In the genomic region with DNA sequence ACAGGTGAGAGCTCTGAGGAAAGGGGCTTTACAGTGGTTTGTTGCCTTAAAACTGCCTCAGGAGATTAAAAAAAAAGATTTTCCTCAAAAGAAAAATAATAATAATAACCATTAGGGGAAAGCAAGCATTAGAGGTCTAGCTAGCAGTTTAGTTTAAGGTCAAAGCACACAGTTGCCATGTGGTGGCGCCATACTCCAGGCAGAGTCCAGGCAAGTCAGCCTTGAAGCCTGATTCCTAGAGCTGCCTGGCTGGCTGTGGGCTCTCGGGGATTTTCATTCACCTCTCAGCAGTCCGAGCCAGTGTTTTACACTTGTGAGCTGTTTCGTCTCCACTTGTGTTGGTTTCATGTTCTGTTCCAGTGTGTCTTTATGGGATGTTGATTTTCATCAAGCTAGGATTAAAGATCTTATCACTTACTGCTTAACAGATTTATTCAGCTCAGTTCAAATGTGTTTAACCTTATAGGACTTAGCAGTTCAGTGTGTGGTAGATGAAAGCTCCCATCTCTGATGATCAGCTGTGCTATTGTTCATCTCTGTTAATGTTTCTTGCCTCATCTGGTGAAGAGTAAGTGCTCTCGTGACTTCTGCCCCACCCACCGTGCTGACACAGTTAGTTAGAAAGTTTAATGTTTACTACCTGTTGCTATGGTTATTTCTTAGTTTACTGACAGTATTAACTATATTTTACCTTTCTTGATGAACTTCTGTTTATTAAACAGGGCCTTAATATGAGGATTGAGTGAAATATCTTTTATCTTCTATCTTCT, we compare ENCODE assay signal across 10 mouse cellular contexts. TPM values are rescaled to one million over a fixed set of nuclear protein-coding genes. Genes with fewer than 3 reads are reported as not detected.
DNase-seq lines count a peak whose midpoint lies in the region; ATAC-seq and TF ChIP-seq lines count a peak whose summit lies in the region.
"Had no signal": no experiment of that assay in that cellular context is flagged by ENCODE, and none has a peak within 500 bp of the region (broad histone marks: within the 10 kb centered on the region; RNA-seq: fewer than 3 reads in every experiment).

No protein-coding gene starts in this region.

- no peak overlapping the region for H3K9ac ChIP-seq in neural tube, embryonic 11.5 days (ENCODE audit: low read length)
- H3K9ac ChIP-seq in neural tube, embryonic 15.5 days (replicated peaks): no peak overlapping the region
- H3K9ac ChIP-seq in kidney, postnatal 0 days (ENCODE audit: low read depth, low read length): no peak overlapping the region
- H3K9ac ChIP-seq in lung, postnatal 0 days (replicated peaks; ENCODE audit: low read depth): no peak overlapping the region
- H3K9ac ChIP-seq: heart, embryonic 13.5 days; stomach, embryonic 15.5 days had no signal

- no peak overlapping the region for H3K4me3 ChIP-seq in neural tube, embryonic 11.5 days (ENCODE audit: low read depth, low read length)
- no peak overlapping the region for H3K4me3 ChIP-seq in neural tube, embryonic 15.5 days (replicated peaks)
- H3K4me3 ChIP-seq in bone marrow macrophage, adult 2 months (ENCODE audit: insufficient read depth, low read length): no peak overlapping the region
- no peak overlapping the region for H3K4me3 ChIP-seq in kidney, postnatal 0 days (replicated peaks; ENCODE audit: low read depth, low read length)
- no peak overlapping the region for H3K4me3 ChIP-seq in lung, postnatal 0 days (ENCODE audit: low read depth, low read length)
- H3K4me3 ChIP-seq: heart, embryonic 13.5 days; stomach, embryonic 15.5 days had no signal

- 65% methylated on average over 6 of the region's 6 CpGs for WGBS in neural tube, embryonic 11.5 days
- 62% methylated on average over 6 of the region's 6 CpGs for WGBS in neural tube, embryonic 15.5 days
- WGBS in kidney, postnatal 0 days: 49% methylated on average over 6 of the region's 6 CpGs
- WGBS in lung, postnatal 0 days: 62% methylated on average over 6 of the region's 6 CpGs

- no peaks in the 10 kb centered on the region for H3K4me1 ChIP-seq in neural tube, embryonic 11.5 days (ENCODE audit: control insufficient read depth, insufficient read depth, low read length)
- no peaks in the 10 kb centered on the region for H3K4me1 ChIP-seq in neural tube, embryonic 15.5 days
- H3K4me1 ChIP-seq in bone marrow macrophage, adult 2 months (ENCODE audit: control insufficient read depth, insufficient read depth, low read length): no peaks in the 10 kb centered on the region
- no peaks in the 10 kb centered on the region for H3K4me1 ChIP-seq in kidney, postnatal 0 days (replicated peaks; ENCODE audit: insufficient read depth, low read length)
- H3K4me1 ChIP-seq in lung, postnatal 0 days (ENCODE audit: insufficient read depth, low read depth, low read length): no peaks in the 10 kb centered on the region
- H3K4me1 ChIP-seq: stomach, embryonic 15.5 days had no signal

- H3K9me3 ChIP-seq in neural tube, embryonic 11.5 days (ENCODE audit: control insufficient read depth, low read length): no peaks in the 10 kb centered on the region
- no peaks in the 10 kb centered on the region for H3K9me3 ChIP-seq in neural tube, embryonic 15.5 days (replicated peaks)
- H3K9me3 ChIP-seq in kidney, postnatal 0 days (replicated peaks; ENCODE audit: low read length): no peaks in the 10 kb centered on the region
- no peaks in the 10 kb centered on the region for H3K9me3 ChIP-seq in lung, postnatal 0 days (ENCODE audit: low read length)
- H3K9me3 ChIP-seq: heart, embryonic 13.5 days; stomach, embryonic 15.5 days had no signal

- no peak for ATAC-seq in neural tube, embryonic 11.5 days (ENCODE audit: insufficient read depth, low FRiP score, low TSS enrichment)
- no peak for ATAC-seq in neural tube, embryonic 15.5 days (ENCODE audit: low FRiP score)
- ATAC-seq in frontal cortex, adult (ENCODE audit: low TSS enrichment): peak; percentile 52; the same call in 1 of the 2 replicates
- peak; percentile 72 for ATAC-seq in kidney, postnatal 0 days (replicated peaks; ENCODE audit: low FRiP score, low read depth)
- ATAC-seq in lung, postnatal 0 days: peak; percentile 47; the same call in 1 of the 2 replicates

- no peak overlapping the region for H3K27ac ChIP-seq in neural tube, embryonic 11.5 days (ENCODE audit: low read depth, low read length)
- no peak overlapping the region for H3K27ac ChIP-seq in neural tube, embryonic 15.5 days (replicated peaks)
- no peak overlapping the region for H3K27ac ChIP-seq in bone marrow macrophage, adult 2 months (ENCODE audit: insufficient read depth, low read depth, low read length)
- no peak overlapping the region for H3K27ac ChIP-seq in kidney, postnatal 0 days
- H3K27ac ChIP-seq in lung, postnatal 0 days (ENCODE audit: low read length): no peak overlapping the region
- H3K27ac ChIP-seq: heart, embryonic 13.5 days; stomach, embryonic 15.5 days had no signal

- peak; percentile 62 for TF ChIP-seq CTCF in bone marrow macrophage, adult 2 months (IDR thresholded peaks at IDR 0.05; ENCODE audit: low read depth, low read length)
- peak; percentile 77 for TF ChIP-seq CTCF in kidney, postnatal 0 days (IDR thresholded peaks at IDR 0.05; ENCODE audit: low read depth)
- TF ChIP-seq CTCF in lung, postnatal 0 days (IDR thresholded peaks at IDR 0.05): peak; percentile 83

- TF ChIP-seq POLR2A in bone marrow macrophage, adult 2 months (IDR thresholded peaks at IDR 0.05; ENCODE audit: borderline replicate concordance, low read depth, low read length): no peak

- H3K4me2 ChIP-seq in neural tube, embryonic 11.5 days (ENCODE audit: low read depth): no peak overlapping the region
- H3K4me2 ChIP-seq in neural tube, embryonic 15.5 days: no peak overlapping the region
- H3K4me2 ChIP-seq in kidney, postnatal 0 days (ENCODE audit: low read length): no peak overlapping the region
- no peak overlapping the region for H3K4me2 ChIP-seq in lung, postnatal 0 days (replicated peaks; ENCODE audit: low read depth, low read length)
- H3K4me2 ChIP-seq: heart, embryonic 13.5 days; stomach, embryonic 15.5 days had no signal

- DNase-seq in neural tube, embryonic 11.5 days (ENCODE audit: low spot score): peak; percentile 62
- DNase-seq in kidney, postnatal 0 days (ENCODE audit: low spot score): peak; percentile 81
- DNase-seq in lung, postnatal 0 days (ENCODE audit: low spot score): peak; percentile 77
- peak; percentile 66 for DNase-seq in right cerebral cortex, postnatal 4 days
- no peak for DNase-seq in Muller cell, postnatal 12 days (ENCODE audit: inconsistent ontology term)

- no peak for TF ChIP-seq EP300 in lung, postnatal 0 days (IDR thresholded peaks at IDR 0.05)

- H3K27me3 ChIP-seq in neural tube, embryonic 11.5 days (ENCODE audit: control insufficient read depth, insufficient read depth, low read length): no peaks in the 10 kb centered on the region
- no peaks in the 10 kb centered on the region for H3K27me3 ChIP-seq in neural tube, embryonic 15.5 days (replicated peaks)
- H3K27me3 ChIP-seq in kidney, postnatal 0 days (ENCODE audit: insufficient read depth, low read length): no peaks in the 10 kb centered on the region
- H3K27me3 ChIP-seq in lung, postnatal 0 days (replicated peaks; ENCODE audit: insufficient read depth, low read length): no peaks in the 10 kb centered on the region
- H3K27me3 ChIP-seq: heart, embryonic 13.5 days; stomach, embryonic 15.5 days had no signal

- H3K36me3 ChIP-seq in neural tube, embryonic 11.5 days (ENCODE audit: control insufficient read depth, insufficient read depth, low read length): peaks cover 7% of the 10 kb centered on the region
- peaks cover 88% of the 10 kb centered on the region for H3K36me3 ChIP-seq in neural tube, embryonic 15.5 days
- H3K36me3 ChIP-seq in kidney, postnatal 0 days (ENCODE audit: insufficient read depth, low read length): peaks cover 65% of the 10 kb centered on the region
- H3K36me3 ChIP-seq in lung, postnatal 0 days (ENCODE audit: insufficient read depth, low read length): peaks cover 37% of the 10 kb centered on the region; the same call in 1 of the 2 replicates

RNA-seq across cellular contexts. Expression of gene Ctr9, which starts 21.1 kb away (rescaled TPM):
- 90.6 and 99.7 TPM in 2 replicates for polyA plus RNA-seq in neural tube, embryonic 11.5 days (2014; fragmentation: Nextera tagmentation; extraction: Ambion mirVana)
- polyA plus RNA-seq in neural tube, embryonic 15.5 days (2015; fragmentation: Nextera tagmentation; extraction: Ambion mirVana): 68.3 and 71.5 TPM in 2 replicates
- polyA plus RNA-seq in bone marrow macrophage, adult 2 months (2012; ENCODE audit: insufficient read depth, insufficient read length, missing spikeins): 24.0 and 28.8 TPM in 2 replicates
- polyA plus RNA-seq in kidney, postnatal 0 days (2015; fragmentation: Nextera tagmentation; extraction: Ambion mirVana): 50.5 and 54.9 TPM in 2 replicates
- 33.8 and 42.0 TPM in 2 replicates for polyA plus RNA-seq in lung, postnatal 0 days (2015; fragmentation: Nextera tagmentation; extraction: Ambion mirVana)

RNA-seq across cellular contexts. Expression of gene Eif4g2, which starts 33.0 kb away (rescaled TPM):
- polyA plus RNA-seq in neural tube, embryonic 11.5 days (2014; fragmentation: Nextera tagmentation; extraction: Ambion mirVana): 2,074 and 2,084 TPM in 2 replicates
- polyA plus RNA-seq in neural tube, embryonic 15.5 days (2015; fragmentation: Nextera tagmentation; extraction: Ambion mirVana): 876 and 927 TPM in 2 replicates
- 343 and 428 TPM in 2 replicates for polyA plus RNA-seq in bone marrow macrophage, adult 2 months (2012; ENCODE audit: insufficient read depth, insufficient read length, missing spikeins)
- polyA plus RNA-seq in kidney, postnatal 0 days (2015; fragmentation: Nextera tagmentation; extraction: Ambion mirVana): 603 and 664 TPM in 2 replicates
- polyA plus RNA-seq in lung, postnatal 0 days (2015; fragmentation: Nextera tagmentation; extraction: Ambion mirVana): 325 and 363 TPM in 2 replicates

Comparison
In these comparisons a context has a peak if more than half of its experiments do, and no peak if none do; other contexts are left out.
1. ATAC-seq: peak in frontal cortex, adult (single experiment), kidney, postnatal 0 days (single experiment) and lung, postnatal 0 days (single experiment); none in neural tube, embryonic 11.5 days (single experiment) and neural tube, embryonic 15.5 days (single experiment).
2. Peak in every context shown above with its lines, with median percentiles within 50 percentile points of each other: CTCF ChIP-seq.